Mouse (Mus musculus): Measurements from ENCODE around the gene Nfkb2. TPM values are rescaled to one million over a fixed set of nuclear protein-coding genes. Genes with fewer than 3 reads are reported as not detected.

Gene Nfkb2
- total RNA-seq, 1 experiment from 2014 or later, result 42.4 TPM

DNA sequence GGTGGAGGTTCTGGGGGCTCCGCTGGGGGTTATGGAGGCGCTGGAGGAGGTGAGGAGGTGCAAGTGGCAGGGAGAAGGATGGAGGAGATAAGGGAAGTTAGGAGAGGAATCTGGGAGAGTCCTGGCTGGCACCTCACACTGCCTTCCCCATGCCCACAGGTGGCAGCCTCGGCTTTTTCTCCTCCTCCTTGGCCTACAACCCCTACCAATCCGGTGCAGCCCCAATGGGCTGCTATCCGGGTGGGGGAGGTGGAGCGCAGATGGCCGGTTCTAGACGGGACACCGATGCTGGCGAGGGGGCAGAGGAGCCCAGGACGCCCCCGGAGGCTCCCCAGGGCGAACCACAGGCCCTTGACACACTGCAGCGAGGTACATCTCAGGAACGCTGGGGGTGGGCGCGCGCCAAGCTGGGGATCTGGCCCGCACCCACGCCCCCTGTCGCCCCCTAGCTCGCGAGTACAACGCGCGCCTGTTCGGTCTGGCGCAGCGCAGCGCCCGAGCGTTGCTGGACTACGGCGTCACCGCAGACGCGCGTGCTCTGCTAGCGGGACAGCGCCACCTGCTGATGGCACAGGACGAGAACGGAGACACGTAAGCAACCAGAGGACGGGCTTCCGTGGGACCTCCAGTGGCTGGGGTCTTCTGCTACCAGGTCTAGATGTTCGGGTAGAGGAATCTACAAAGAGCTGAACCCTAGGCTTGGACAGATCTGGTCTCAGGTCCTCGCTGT, 4.8 kb downstream of the Nfkb2 start:
- DNase-seq, result peak; percentile 87

DNA sequence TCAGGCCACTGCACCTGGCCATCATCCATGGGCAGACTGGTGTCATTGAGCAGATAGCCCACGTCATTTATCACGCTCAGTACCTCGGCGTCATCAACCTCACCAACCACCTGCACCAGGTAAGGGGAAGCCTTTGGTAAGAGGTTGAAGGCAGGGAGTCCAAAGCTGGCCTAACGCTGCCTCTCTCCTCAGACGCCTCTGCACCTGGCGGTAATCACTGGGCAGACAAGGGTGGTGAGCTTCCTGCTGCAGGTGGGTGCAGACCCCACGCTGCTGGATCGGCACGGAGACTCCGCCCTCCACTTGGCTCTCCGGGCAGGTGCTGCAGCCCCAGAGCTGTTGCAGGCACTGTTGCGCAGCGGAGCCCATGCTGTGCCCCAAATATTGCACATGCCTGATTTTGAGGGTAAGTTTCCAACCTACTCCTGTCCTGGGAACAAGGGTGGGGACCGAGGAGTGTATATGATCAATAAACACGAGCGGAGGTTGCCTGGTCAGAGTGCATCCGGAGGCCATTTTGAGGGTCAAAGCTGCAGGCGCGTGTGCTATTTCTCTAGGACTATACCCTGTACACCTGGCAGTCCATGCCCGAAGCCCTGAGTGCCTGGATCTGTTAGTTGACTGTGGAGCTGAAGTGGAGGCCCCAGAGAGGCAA, 5.7 kb downstream of the Nfkb2 start:
- no peak for DNase-seq

DNA sequence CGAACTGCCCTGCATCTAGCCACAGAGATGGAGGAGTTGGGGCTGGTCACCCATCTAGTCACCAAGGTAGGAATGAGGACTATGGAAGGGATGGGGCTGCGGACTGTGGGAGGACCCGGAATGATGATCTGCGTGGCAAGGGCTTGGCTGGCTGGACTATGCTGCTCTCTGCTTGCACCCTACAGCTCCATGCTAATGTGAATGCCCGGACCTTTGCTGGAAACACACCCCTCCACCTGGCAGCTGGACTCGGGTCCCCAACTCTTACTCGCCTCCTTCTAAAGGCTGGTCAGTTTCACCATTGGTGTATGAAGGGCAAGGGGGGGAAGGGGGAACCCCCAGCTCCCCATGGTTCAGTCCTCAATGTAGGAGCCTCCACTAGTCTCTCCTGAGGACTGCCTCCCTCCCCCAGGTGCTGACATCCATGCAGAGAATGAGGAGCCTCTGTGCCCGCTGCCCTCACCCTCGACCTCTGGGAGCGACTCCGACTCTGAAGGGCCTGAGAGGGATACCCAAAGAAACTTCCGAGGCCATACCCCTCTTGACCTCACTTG, 6.3 kb downstream of the Nfkb2 start:
- no peak for DNase-seq

DNA sequence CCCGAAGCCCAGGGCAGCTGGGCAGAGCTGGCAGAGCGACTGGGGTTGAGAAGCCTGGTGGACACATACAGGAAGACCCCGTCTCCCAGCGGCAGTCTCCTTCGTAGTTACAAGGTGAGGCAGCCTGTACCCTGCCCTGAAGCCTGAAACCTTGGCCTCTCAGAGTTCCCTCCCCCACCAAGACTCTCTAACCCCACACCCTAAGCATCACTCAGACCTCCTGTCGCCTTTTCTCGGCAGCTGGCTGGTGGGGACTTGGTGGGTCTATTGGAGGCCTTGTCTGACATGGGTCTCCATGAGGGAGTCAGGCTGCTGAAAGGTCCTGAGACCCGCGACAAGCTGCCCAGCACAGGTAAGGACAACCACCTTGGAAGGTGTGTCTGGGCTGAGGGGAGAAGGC, 7.2 kb downstream of the Nfkb2 start:
- no peak for DNase-seq

DNA sequence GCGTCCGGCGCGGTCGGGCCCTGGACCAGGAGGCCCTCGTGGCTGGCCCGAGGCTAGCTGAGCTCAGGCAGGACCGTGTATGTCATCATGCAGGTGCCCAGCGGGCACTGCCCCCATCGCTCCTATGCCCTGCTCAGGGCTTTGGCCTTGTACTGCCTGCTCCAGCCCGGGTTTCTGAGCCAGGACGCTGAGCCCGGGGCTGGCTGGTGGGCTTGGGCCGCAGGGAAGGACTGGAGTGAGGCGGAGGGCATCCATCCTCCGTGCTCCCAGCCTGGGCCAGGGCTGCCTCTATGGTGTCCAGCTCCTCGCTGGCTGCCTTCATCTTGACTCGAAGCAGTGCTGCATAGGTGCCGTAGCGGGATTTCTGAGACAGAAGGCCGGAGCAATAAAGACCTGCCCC, 8.4 kb downstream of the Nfkb2 start:
- no peak for DNase-seq

GRCm38 (mm10) chr19:46313116-46313515, 9.0 kb downstream of the Nfkb2 start:
- DNase-seq, result no peak

- no peak for DNase-seq
These were observed 9.5 kb downstream of the Nfkb2 start for GRCm38 (mm10) chr19:46313591-46313990.

DNA sequence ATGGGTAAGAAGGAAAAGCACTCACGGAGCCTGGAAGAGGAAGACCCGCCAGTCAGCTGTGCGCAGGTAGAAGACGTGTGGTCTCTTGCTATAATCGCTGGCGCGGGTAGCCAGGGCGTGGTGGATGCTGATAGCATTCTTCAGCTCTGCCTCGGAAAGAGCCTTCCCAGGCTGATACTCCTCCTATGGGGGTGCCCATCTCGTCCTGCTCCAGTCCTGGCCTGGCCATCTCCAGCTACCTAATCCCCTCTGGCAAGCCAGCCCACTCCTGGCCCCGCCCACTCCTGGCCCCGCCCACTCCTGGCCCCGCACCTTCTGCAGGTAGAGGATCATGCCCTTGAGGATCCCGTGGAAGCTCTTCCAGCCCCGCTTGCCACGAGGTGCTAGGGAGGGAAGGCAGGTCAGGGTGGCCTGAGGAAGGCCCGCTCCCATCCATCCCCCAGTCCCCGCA, 10.1 kb downstream of the Nfkb2 start:
- no peak for DNase-seq

DNA sequence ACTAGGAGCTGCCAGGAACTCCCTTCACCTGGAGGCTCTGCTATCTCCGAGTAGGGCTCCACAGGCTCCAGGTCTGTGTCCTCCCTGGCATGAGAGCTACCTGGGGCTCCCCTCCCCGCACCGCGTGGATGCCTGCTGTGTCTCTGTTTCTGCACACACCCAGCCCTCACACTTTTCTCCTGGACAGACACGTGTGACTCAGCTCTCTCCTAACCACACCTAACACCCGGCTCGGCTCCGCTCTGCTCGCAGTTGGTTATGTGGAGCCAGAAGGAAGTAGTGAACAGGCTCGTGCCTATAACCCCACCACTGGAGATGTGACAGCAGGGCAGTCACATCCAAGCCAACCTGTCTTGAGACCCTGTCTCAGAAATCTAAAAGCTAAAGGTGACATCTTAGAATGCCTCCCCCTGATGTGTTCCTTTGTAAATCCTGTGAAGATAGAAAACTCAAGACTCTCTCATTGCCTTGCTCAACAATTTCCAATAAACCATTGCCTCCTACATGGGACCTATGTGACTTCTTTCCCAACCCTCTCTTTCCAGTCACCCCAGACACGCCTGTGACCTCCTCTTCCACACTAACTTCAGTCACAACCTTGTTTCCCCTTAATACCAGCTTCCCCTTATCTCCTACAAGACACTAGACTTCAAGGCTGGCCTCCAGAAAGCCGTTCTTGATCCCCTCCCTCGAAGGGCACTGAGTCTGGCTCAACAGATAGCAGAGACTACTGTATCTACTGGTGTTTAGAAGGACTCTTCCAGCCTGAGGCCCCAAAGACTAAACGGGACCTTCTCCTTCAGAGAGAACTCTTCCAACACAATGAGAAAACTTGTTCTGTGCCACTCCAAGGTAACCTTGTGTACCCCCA, 11.0 kb downstream of the Nfkb2 start:
- no peak for DNase-seq

DNA sequence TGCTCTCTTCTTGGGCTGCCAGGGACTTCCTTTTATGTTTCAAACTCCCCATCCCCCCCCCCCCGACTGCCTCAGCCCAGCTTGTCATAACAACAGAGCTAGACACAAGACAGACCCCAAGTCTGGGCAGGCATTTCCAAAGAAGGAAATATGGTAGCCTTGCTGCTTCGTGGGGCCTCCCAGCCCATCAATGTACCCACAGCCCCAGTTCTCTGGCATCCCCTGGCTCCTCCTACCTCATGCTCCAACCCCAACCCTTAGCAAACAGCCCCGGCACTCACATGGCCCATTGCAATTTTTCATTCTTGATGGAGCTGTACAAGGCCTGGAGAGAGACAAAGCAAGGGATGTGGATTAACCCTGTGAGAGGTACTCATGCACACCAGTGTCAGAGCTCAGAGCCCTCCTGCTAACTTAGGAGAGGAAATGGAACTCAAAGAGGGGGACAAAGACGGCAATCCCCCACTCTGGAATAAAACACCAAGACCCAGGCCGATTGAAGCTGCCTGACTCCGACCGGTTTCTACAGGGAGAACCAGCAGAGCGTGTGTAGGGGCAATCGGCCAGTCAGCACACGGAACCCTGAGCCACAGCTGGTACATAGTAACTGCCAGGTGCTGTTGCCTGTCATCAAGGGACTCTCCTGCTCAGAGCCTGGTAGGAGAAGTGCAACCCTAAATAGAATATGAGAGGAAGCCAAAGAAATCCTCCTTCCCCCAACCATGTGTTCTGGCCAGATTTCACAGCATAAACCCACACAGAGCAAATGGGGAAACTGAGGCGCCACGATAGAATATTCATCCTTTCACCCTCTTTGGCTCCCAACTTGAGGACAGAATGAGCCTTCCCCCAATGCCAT, 11.9 kb downstream of the Nfkb2 start:
- DNase-seq, result no peak

DNA sequence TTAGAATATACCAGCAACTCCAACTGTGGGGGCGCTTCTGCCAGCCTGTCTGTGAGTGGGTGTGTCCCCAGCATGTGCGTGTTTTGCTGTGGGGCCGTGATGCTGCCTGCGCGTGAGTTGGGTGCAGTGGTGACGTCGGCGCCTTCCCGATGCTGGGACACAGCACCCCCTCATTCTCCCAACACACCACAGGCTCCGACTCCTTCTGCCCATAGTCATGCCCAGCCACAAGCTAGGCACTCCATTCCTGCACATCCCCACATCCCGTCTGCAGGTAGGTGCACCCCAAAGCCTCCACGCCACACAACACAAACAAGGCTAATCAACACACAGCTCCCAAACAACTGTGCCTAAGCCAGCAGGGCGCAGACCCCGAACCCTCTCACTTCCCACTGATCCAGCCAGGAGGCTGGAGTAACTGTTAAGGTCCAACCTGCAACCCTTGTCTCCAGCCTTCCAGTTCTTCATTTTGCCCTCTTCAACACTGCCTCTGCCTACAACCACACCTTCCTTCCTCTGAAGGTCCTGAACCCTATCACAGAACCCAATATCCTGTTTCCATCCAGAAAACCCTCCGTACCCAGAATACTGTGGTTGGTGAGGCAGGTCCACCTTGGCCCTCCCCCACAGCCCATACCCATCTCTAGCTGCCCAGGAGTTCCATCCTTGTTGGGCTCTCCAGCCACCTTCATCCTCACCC, 12.9 kb downstream of the Nfkb2 start:
- DNase-seq, result no peak

GRCm38 (mm10) chr19:46317546-46317885, 13.4 kb downstream of the Nfkb2 start:
- no peak for DNase-seq

GRCm38 (mm10) chr19:46318031-46318471, 13.9 kb downstream of the Nfkb2 start:
- DNase-seq, result no peak

GRCm38 (mm10) chr19:46318586-46319378, 14.7 kb downstream of the Nfkb2 start:
- DNase-seq, result peak; percentile 88

DNA sequence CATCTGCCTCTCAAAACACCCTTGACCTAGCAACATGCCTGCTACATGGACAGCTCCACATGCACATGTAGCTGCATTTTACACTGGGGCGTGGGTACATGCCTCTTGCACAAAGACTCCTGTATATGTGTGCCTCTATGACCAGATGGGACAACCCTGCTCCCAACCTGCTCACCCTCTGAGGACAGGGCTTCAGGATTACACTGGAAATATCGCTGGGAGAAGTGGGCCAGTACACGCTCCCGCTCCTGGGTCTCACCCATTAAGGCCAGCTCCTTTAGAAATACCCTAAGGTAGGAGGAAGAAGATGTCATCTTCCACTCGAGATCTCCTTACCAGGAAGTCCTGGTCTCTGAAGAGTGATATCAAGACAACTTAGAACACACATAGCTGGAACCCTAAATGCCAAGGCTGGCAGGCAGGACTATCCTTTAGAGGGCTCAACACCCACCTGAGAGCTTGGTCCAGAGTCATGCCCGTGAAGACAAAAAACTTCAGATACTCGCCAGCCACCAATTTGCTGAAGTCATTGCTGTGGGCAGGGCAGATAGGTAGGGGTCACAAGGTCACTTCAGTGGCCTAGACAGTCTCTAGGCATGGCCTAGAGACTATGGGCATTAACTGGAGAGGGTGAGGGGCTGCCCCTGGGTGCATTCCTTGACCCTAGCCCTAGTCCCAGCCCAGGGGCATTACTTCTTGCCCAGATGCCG, 16.1 kb downstream of the Nfkb2 start:
- no peak for DNase-seq

GRCm38 (mm10) chr19:46321101-46321943, 17.2 kb downstream of the Nfkb2 start:
- no peak for DNase-seq

DNA sequence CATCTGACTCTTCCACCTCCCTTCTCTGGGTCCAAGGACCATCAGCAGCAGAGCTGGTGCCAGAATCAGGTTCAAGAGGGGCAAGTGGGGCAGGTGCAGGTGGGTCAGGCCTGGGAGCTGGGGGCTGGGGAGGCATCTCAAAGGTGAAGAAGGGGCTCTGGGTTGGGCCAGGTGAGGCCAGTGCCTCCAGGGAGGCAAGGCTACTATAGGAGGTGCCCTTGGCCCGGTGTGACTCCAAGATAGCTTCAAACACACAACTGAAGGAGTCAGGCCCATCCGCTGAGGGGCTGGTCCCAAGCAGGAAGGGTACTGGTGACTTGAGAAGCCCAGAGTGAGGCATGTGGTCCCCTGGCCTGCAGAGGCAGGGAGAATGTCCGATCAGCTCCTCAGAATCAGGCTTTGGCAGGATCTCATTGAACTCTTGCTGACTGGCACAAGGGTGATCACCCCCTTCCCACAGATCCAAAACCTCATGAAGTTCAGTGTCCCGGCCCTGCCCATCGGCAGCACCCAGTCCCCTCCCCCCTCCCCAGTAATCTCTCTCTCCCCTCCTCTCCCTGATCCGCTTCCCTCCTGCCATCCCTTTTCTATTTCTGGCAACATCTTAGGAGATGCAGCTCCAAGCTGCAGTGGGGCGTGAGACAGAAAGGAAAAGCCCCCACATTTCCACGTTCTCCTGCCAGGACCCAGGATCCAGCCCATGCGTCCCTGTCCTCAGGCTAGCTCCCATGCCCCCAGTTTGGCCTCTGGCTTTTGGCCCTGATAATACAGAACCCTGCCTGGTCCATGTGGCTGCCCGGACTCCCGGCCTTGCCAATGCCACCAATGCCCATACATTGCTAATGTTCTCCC, 18.2 kb downstream of the Nfkb2 start:
- DNase-seq, result no peak
